Mouse (Mus musculus) spleen, adult 10 weeks (tissue): ENCODE results near the gene Srebf2. TPM values are rescaled to one million over a fixed set of nuclear protein-coding genes. Genes with fewer than 3 reads are reported as not detected.

ENCODE experiments used
- polyA plus RNA-seq: library from polyadenylated mRNA; stranded (reverse); fragments of 350-450 nt; fragmentation: Illumina TruSeq; extraction: RNeasy Lipid Tissue Mini Kit (QIAGEN cat#74804); gene quantifications from one replicate; pipeline ENCODE4 v1.2.3, GENCODE M21; 2015; ENCODE audit warnings: low replicate concordance; ENCODE audit not compliant: insufficient read depth

Gene Srebf2
- polyA plus RNA-seq = 50.6 TPM

GRCm38 (mm10) chr15:82146770-82147610 lies at the start of gene Srebf2:
TSS of gene Srebf2 (plus strand) at chr15:82147181.

DNA sequence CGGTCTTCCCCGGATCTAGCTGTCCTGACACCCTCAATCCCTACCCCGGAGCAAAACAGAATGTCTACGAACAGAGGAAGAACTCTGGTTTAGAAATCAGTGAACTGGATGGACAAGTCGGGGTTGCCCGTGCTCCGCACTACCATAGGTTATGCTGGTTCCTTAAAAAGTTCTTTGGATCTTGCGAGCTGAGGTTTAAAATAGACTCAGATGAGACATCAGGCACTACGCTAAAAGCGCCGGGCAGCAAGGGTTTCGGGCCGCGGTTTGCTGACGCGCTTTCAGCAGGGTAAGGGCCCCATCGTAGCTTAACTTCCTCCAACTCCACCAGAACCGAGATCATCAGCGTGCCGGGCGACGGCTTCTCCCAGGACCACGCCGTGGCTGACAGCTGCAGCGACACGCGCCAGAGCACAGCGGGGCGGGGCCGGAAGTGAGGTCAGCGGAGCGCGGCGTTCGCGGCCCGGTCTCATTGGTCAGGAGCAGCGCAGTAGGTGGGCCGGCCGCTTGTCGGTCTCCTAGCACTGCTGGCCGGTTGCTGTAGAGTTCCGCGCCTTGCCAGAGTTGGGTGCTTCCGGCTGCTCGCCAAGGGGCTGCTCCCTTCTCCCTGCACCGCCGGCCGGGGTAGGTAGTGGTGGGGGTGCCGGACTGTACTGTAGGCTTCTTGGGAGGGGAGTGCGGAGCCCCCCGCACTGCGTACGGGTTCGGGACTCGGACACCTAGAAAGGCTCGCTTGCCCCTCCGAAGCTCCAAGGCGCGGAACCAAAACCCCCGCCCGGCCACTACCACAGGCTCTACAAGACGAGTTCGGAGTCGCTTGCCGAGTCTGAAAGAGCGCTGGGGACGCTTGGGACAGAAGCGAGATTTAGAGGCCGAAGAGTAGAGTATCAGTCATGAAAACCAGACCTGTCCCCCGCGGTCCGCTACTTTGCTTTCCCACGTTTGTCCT lies 19.3 kb upstream of the Srebf2 start, which contains the start of gene Ccdc134:
Gene Ccdc134 (plus strand): TSS at position 497 of the 949 bp plus-strand sequence.

GRCm38 (mm10) chr15:82212752-82213063 lies 65.7 kb downstream of the Srebf2 start, which contains the start of gene Shisa8:
TSS of gene Shisa8 (minus strand) at chr15:82212815.

DNA sequence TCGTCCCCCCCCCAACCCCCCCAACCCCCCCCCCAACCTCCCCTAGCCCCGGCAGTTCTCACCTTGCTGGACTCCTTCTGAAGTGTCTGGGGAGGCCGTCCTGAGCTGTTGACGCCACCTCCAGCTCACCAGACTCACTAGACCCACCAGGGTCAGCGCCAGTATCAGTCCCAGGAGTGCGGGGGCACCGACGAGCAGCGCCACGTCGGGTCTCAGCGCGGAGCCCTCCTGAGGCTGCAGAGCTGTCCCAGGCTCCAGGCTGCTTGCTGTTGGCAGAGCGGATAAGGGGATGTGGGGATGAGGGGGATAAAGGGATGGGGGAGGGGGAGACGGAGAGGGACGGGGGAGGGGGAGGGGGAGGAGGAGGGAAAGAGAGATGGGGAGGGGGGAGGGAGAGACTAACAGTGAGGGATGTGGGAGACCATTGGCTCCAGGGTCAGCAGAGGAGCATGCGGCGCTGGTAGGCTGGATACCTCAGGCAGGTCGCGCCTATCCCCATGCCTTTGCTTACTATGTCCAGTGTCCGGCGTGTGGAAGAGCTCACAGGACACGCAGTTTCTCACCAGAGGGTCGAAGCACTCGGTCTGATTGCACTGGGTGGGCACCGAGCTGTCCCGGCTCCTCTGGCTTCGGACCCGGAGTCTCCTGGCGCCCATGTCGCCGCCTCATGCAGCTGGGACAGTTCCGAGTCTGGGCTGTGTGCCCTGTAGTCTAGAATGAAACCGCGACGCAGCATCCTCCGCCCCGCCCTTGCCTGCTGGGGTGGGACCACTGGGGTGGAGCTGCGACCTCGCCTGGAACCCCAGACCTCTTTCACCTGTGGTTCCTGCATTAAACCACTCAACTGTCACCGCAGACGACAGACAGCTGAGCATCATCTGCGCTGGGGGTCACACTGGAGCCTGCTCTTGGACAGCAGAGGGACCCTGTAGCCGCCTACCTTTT lies 76.9 kb downstream of the Srebf2 start, which contains the start of gene Tnfrsf13c:
Gene Tnfrsf13c (minus strand): TSS at position 713 of the 945 bp plus-strand sequence.

GRCm38 (mm10) chr15:82244115-82244804 lies 97.3 kb downstream of the Srebf2 start, which contains the start of gene Cenpm:
TSS of gene Cenpm (minus strand) at chr15:82244748.

GRCm38 (mm10) chr15:82252097-82252496 lies 105.1 kb downstream of the Srebf2 start, which contains the start of gene 1500009C09Rik:
TSS of gene 1500009C09Rik (plus strand) at chr15:82252397.

Other genes starting within 250 kb of the Srebf2 start
- gene Polr3h, start 220.9 kb upstream of the Srebf2 start, polyA plus RNA-seq = 7.3 TPM
- 1.7 TPM for gene Csdc2, start 210.4 kb upstream of the Srebf2 start, polyA plus RNA-seq
- gene Pmm1, start 186.3 kb upstream of the Srebf2 start, polyA plus RNA-seq = 8.7 TPM
- gene 1700029P11Rik, start 166.6 kb upstream of the Srebf2 start, polyA plus RNA-seq = not detected
- gene Xrcc6, start 159.3 kb upstream of the Srebf2 start, polyA plus RNA-seq = 51.6 TPM
- 24.1 TPM for gene Desi1, start 113.3 kb upstream of the Srebf2 start, polyA plus RNA-seq
- 237 TPM for gene Snu13, start 99.6 kb upstream of the Srebf2 start, polyA plus RNA-seq
- not detected for gene 4930407I10Rik, start 88.0 kb upstream of the Srebf2 start, polyA plus RNA-seq
- gene Mei1, start 77.2 kb upstream of the Srebf2 start, polyA plus RNA-seq = not detected
- gene Ccdc134, start 19.3 kb upstream of the Srebf2 start, polyA plus RNA-seq = 33.7 TPM
- 0.11 TPM for gene Shisa8, start 65.6 kb downstream of the Srebf2 start, polyA plus RNA-seq
- gene Tnfrsf13c, start 77.2 kb downstream of the Srebf2 start, polyA plus RNA-seq = 108 TPM
- 4.6 TPM for gene Cenpm, start 97.6 kb downstream of the Srebf2 start, polyA plus RNA-seq
- gene 1500009C09Rik, start 105.2 kb downstream of the Srebf2 start, polyA plus RNA-seq = not detected
- 3.2 TPM for gene Sept3, start 127.7 kb downstream of the Srebf2 start, polyA plus RNA-seq
- gene Wbp2nl, start 151.8 kb downstream of the Srebf2 start, polyA plus RNA-seq = not detected
- 51.6 TPM for gene Naga, start 191.7 kb downstream of the Srebf2 start, polyA plus RNA-seq
- gene Pheta2, start 191.8 kb downstream of the Srebf2 start, polyA plus RNA-seq = 4.0 TPM
- 64.5 TPM for gene Smdt1, start 191.8 kb downstream of the Srebf2 start, polyA plus RNA-seq
- 263 TPM for gene Ndufa6, start 207.1 kb downstream of the Srebf2 start, polyA plus RNA-seq
- 10.1 TPM for gene Cyp2d22, start 233.1 kb downstream of the Srebf2 start, polyA plus RNA-seq
- not detected for gene Cyp2d11, start 246.8 kb downstream of the Srebf2 start, polyA plus RNA-seq